Mouse (Mus musculus) G1E (cell line): Measurements from ENCODE around the gene Tmem108.

Source experiments
- CTCF ChIP-seq: IDR thresholded peaks from 2 replicates; pipeline ENCODE4 v1.5.1; 2012; ENCODE audit warnings: low read depth, low read length, inconsistent platforms, mixed read lengths
- GATA1 ChIP-seq: IDR thresholded peaks from 2 replicates; pipeline ENCODE4 v1.6.1; 2012; ENCODE audit warnings: borderline replicate concordance, low read length, inconsistent platforms, mixed read lengths
- GATA2 ChIP-seq: IDR thresholded peaks from 2 replicates; pipeline ENCODE4 v1.6.1; 2012; ENCODE audit warnings: low read depth, low read length, inconsistent platforms, borderline replicate concordance
- POLR2AphosphoS5 ChIP-seq: IDR thresholded peaks from 2 replicates; pipeline ENCODE4 v1.6.1; 2012; ENCODE audit warnings: low read depth, low read length, inconsistent platforms; ENCODE audit not compliant: insufficient replicate concordance
- TAL1 ChIP-seq: conservative IDR thresholded peaks from 2 replicates; pipeline ENCODE4 v1.6.1; 2012; ENCODE audit warnings: low read depth, low read length, inconsistent platforms, mixed read lengths

DNA sequence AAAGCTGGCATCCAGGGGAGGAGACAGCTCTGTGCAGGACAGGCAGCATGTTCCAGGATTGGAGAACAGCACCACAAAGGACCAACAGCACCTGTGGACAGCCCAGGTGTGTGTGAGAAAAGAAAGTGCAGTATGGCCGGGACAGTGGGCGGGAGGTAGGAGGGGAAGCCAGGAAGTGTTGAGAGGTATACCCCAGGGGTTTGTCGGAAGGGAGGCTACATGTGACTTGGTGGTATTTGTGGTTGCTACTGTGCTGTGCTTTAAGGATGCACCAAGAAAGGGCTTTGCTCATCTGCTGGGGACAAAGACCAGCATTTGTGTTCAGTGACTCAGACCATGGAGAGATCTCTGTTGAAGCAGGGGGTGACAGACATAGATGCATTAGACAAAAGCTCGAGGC lies 271.8 kb downstream of the Tmem108 start:
- no peak for TF ChIP-seq CTCF
- TF ChIP-seq TAL1, result no peak
- no peak for TF ChIP-seq POLR2AphosphoS5
- no peak for TF ChIP-seq GATA2
- TF ChIP-seq GATA1, result no peak
